Mouse (Mus musculus) forebrain, embryonic 11.5 days (tissue): ENCODE data around the gene Ostm1. TPM values are rescaled to one million over a fixed set of nuclear protein-coding genes. Genes with fewer than 3 reads are reported as not detected.

ENCODE experiments used
- ATAC-seq: fragments of 200-750 bp; cut with Nextera tagmentation; replicated peaks from 2 replicates; pipeline ENCODE4 v1.8.0; 2017; ENCODE audit warnings: moderate TSS enrichment; ENCODE audit not compliant: low FRiP score
- DNase-seq: peaks from one replicate; pipeline ENCODE4 v3.0.0-alpha.2; 2017; ENCODE audit warnings: low spot score
- H3K27ac ChIP-seq: fragments of 300-500 bp; sonication (generic); 2 replicates; pipeline ENCODE4 v1.5.1; 2014; ENCODE audit warnings: low read depth, low read length
- H3K27me3 ChIP-seq: fragments of 300-500 bp; sonication (generic); 2 replicates; pipeline ENCODE4 v1.6.1; 2014; ENCODE audit warnings: mild to moderate bottlenecking, low read length, mixed read lengths; ENCODE audit not compliant: control insufficient read depth, insufficient read depth
- H3K36me3 ChIP-seq: fragments of 300-500 bp; sonication (generic); 2 replicates; pipeline ENCODE4 v1.6.1; 2014; ENCODE audit warnings: mild to moderate bottlenecking, low read length, moderate library complexity, mixed read lengths; ENCODE audit not compliant: control insufficient read depth, insufficient read depth
- H3K4me1 ChIP-seq: fragments of 300-500 bp; sonication (generic); replicated peaks from 2 replicates; pipeline ENCODE4 v1.6.1; 2014; ENCODE audit warnings: low read length, mixed read lengths; ENCODE audit not compliant: control insufficient read depth, insufficient read depth
- H3K4me2 ChIP-seq: fragments of 300-500 bp; sonication (generic); 2 replicates; pipeline ENCODE4 v1.6.1; 2014; ENCODE audit warnings: low read depth, mild to moderate bottlenecking, low read length, moderate library complexity, mixed read lengths; ENCODE audit not compliant: severe bottlenecking
- H3K4me3 ChIP-seq: fragments of 300-500 bp; sonication (generic); 2 replicates; pipeline ENCODE4 v1.5.1; 2014; ENCODE audit warnings: low read depth, low read length
- H3K9ac ChIP-seq: fragments of 300-500 bp; sonication (generic); 2 replicates; pipeline ENCODE4 v1.6.1; 2014; ENCODE audit warnings: low read length
- H3K9me3 ChIP-seq: fragments of 300-500 bp; sonication (generic); 2 replicates; pipeline ENCODE4 v1.6.1; 2016; ENCODE audit warnings: low read length, mixed read lengths; ENCODE audit not compliant: control insufficient read depth
- WGBS: fragments of 180-500 bp; shearing (Covaris S2); extraction: QIAGEN DNeasy Blood & Tissue Kit; methylation state at CpG from one replicate; pipeline ENCODE4 v1.1.7; 2014; 5-methylcytosine and 5-hydroxymethylcytosine counted together
- polyA plus RNA-seq: library from polyadenylated mRNA; unstranded; fragments of >200 nt; fragmentation: Nextera tagmentation; extraction: Ambion mirVana; gene quantifications from 2 replicates; pipeline ENCODE4 v1.2.1, GENCODE M21; 2014

Gene Ostm1
- polyA plus RNA-seq, 1 experiment from 2014 or later = 59.0 TPM

GRCm38 (mm10) chr10:42585596-42586305 is 2.1 kb downstream of the Ostm1 start:
- Histone ChIP-seq H3K4me2 (peak overlapping the region; percentile 92), H3K4me3 (peak overlapping the region; percentile 74), H3K27ac (no peak overlapping the region), H3K36me3 (no peaks in the 10 kb centered on the region; the same call in 1 of the 2 replicates), H3K9ac (peak overlapping the region; percentile 99), H3K27me3 (peaks cover 11% of the 10 kb centered on the region; the same call in 1 of the 2 replicates), H3K4me1 (peaks cover 29% of the 10 kb centered on the region; the same call in 1 of the 2 replicates), H3K9me3 (no peaks in the 10 kb centered on the region)
- ATAC-seq (no peak), DNase-seq (no peak)
- WGBS = 11% methylated on average over 22 of the region's 22 CpGs

GRCm38 (mm10) chr10:42587961-42588750 is 4.5 kb downstream of the Ostm1 start:
- 14% methylated on average over 8 of the region's 8 CpGs for WGBS
- H3K4me3 ChIP-seq = no peak overlapping the region
- H3K4me1 ChIP-seq = peaks cover 42% of the 10 kb centered on the region; the same call in 1 of the 2 replicates

GRCm38 (mm10) chr10:42589505-42589904 is 5.9 kb downstream of the Ostm1 start:
- Histone ChIP-seq H3K4me3 (no peak overlapping the region), H3K9me3 (no peaks in the 10 kb centered on the region), H3K36me3 (no peaks in the 10 kb centered on the region; the same call in 1 of the 2 replicates), H3K4me1 (peaks cover 45% of the 10 kb centered on the region; the same call in 1 of the 2 replicates), H3K9ac (no peak overlapping the region), H3K4me2 (no peak overlapping the region), H3K27ac (no peak overlapping the region), H3K27me3 (peaks cover 18% of the 10 kb centered on the region)
- ATAC-seq = no peak
- 5% methylated on average over 5 of the region's 5 CpGs for WGBS
- no peak for DNase-seq

More at GRCm38 (mm10) chr10:42587961-42588750, 4.5 kb downstream of the Ostm1 start:
- H3K4me2 ChIP-seq = no peak overlapping the region
- H3K9me3 ChIP-seq = no peaks in the 10 kb centered on the region
- H3K9ac ChIP-seq = peak overlapping the region; percentile 47
- no peak for DNase-seq
- no peaks in the 10 kb centered on the region; the same call in 1 of the 2 replicates for H3K36me3 ChIP-seq
- ATAC-seq = no peak
- H3K27me3 ChIP-seq = peaks cover 16% of the 10 kb centered on the region
- H3K27ac ChIP-seq = no peak overlapping the region; the same call in 1 of the 2 replicates

GRCm38 (mm10) chr10:42590261-42591184 is 6.9 kb downstream of the Ostm1 start:
- H3K9ac ChIP-seq = peak overlapping the region; percentile 58
- DNase-seq (no peak), ATAC-seq (no peak)
- H3K27me3 ChIP-seq = peaks cover 18% of the 10 kb centered on the region
- peak overlapping the region; percentile 33 for H3K4me3 ChIP-seq
- peak overlapping the region; percentile 63 for H3K4me2 ChIP-seq
- peaks cover 49% of the 10 kb centered on the region; the same call in 1 of the 2 replicates for H3K4me1 ChIP-seq
- no peaks in the 10 kb centered on the region for H3K9me3 ChIP-seq
- under 1% methylated on average over 19 of the region's 19 CpGs for WGBS
- H3K36me3 ChIP-seq = no peaks in the 10 kb centered on the region; the same call in 1 of the 2 replicates
- peak overlapping the region; percentile 77; the same call in 1 of the 2 replicates for H3K27ac ChIP-seq

- peaks cover 18% of the 10 kb centered on the region for H3K27me3 ChIP-seq
- ATAC-seq (peak; percentile 80), DNase-seq (peak; percentile 91)
- H3K27ac ChIP-seq = peak overlapping the region; percentile 77
- H3K4me1 ChIP-seq = peaks cover 43% of the 10 kb centered on the region; the same call in 1 of the 2 replicates
- peak overlapping the region; percentile 58 for H3K9ac ChIP-seq
- WGBS = under 1% methylated on average over 67 of the region's 67 CpGs
- no peaks in the 10 kb centered on the region for H3K9me3 ChIP-seq
- H3K4me2 ChIP-seq = peak overlapping the region; percentile 63
- peak overlapping the region; percentile 33 for H3K4me3 ChIP-seq
- H3K36me3 ChIP-seq = no peaks in the 10 kb centered on the region; the same call in 1 of the 2 replicates
Observed at GRCm38 (mm10) chr10:42591185-42591992, 7.8 kb downstream of the Ostm1 start.

- Histone ChIP-seq H3K9ac (peak overlapping the region; percentile 58), H3K4me1 (peaks cover 36% of the 10 kb centered on the region; the same call in 1 of the 2 replicates), H3K27me3 (peaks cover 16% of the 10 kb centered on the region), H3K27ac (peak overlapping the region; percentile 7; the same call in 1 of the 2 replicates), H3K4me2 (peak overlapping the region; percentile 63), H3K4me3 (peak overlapping the region; percentile 33), H3K9me3 (no peaks in the 10 kb centered on the region), H3K36me3 (no peaks in the 10 kb centered on the region)
- ATAC-seq (peak; percentile 44), DNase-seq (peak; percentile 79)
- WGBS = 0% methylated on average over 25 of the region's 25 CpGs
Observed at GRCm38 (mm10) chr10:42591993-42592686, 8.5 kb downstream of the Ostm1 start.

- 24% methylated on average over 7 of the region's 7 CpGs for WGBS
- Histone ChIP-seq H3K27me3 (peaks cover 12% of the 10 kb centered on the region), H3K4me1 (peaks cover 35% of the 10 kb centered on the region; the same call in 1 of the 2 replicates), H3K4me3 (no peak overlapping the region), H3K27ac (no peak overlapping the region), H3K9ac (no peak overlapping the region), H3K4me2 (no peak overlapping the region), H3K36me3 (no peaks in the 10 kb centered on the region), H3K9me3 (no peaks in the 10 kb centered on the region)
- no peak for ATAC-seq
- DNase-seq = no peak
Observed at GRCm38 (mm10) chr10:42593201-42593600, 9.6 kb downstream of the Ostm1 start.
